Mouse (Mus musculus) lung, postnatal 0 days (tissue): ENCODE results near the gene Dgcr2. TPM values are rescaled to one million over a fixed set of nuclear protein-coding genes. Genes with fewer than 3 reads are reported as not detected.
A peak's percentile ranks its signal among the peaks of the same experiment; 100 is the strongest.

Experiments
- ATAC-seq: fragments of 200-750 bp; cut with Nextera tagmentation; 2 replicates; pipeline ENCODE4 v1.8.0; 2017; ENCODE audit warnings: moderate library complexity
- DNase-seq: peaks from one replicate; pipeline ENCODE4 v3.0.0-alpha.2; 2016; ENCODE audit warnings: low spot score
- H3K27ac ChIP-seq: fragments of 300-500 bp; sonication (generic); 2 replicates; pipeline ENCODE4 v1.5.1; 2014; ENCODE audit warnings: antibody characterized with exemption, mild to moderate bottlenecking, low read length, mixed read lengths
- H3K27me3 ChIP-seq: fragments of 300-500 bp; sonication (generic); replicated peaks from 2 replicates; pipeline ENCODE4 v1.6.1; 2014; ENCODE audit warnings: low read length, mixed read lengths; ENCODE audit not compliant: insufficient read depth
- H3K36me3 ChIP-seq: fragments of 300-500 bp; sonication (generic); 2 replicates; pipeline ENCODE4 v1.6.1; 2014; ENCODE audit warnings: low read length, mixed read lengths; ENCODE audit not compliant: insufficient read depth
- H3K4me1 ChIP-seq: fragments of 300-500 bp; sonication (generic); 2 replicates; pipeline ENCODE4 v1.6.1; 2014; ENCODE audit warnings: antibody characterized with exemption, low read depth, low read length, mixed read lengths; ENCODE audit not compliant: insufficient read depth
- H3K4me2 ChIP-seq: fragments of 300-500 bp; sonication (generic); replicated peaks from 2 replicates; pipeline ENCODE4 v1.6.1; 2014; ENCODE audit warnings: low read depth, mild to moderate bottlenecking, low read length, moderate library complexity, mixed read lengths
- H3K4me3 ChIP-seq: fragments of 300-500 bp; sonication (generic); 2 replicates; pipeline ENCODE4 v1.5.1; 2014; ENCODE audit warnings: low read depth, low read length
- H3K9ac ChIP-seq: fragments of 300-500 bp; sonication (generic); replicated peaks from 2 replicates; pipeline ENCODE4 v1.6.1; 2014; ENCODE audit warnings: low read depth, mild to moderate bottlenecking
- H3K9me3 ChIP-seq: fragments of 300-500 bp; sonication (generic); 2 replicates; pipeline ENCODE4 v1.6.1; 2016; ENCODE audit warnings: low read length, mixed read lengths
- CTCF ChIP-seq: IDR thresholded peaks from 2 replicates; pipeline ENCODE4 v1.5.1; 2016; ENCODE audit warnings: antibody characterized with exemption, mild to moderate bottlenecking
- EP300 ChIP-seq: IDR thresholded peaks from 2 replicates; pipeline ENCODE4 v1.6.1; 2016; ENCODE audit warnings: antibody characterized with exemption, mild to moderate bottlenecking, control low read depth
- WGBS: fragments of 180-500 bp; shearing (Covaris S2); extraction: QIAGEN DNeasy Blood & Tissue Kit; methylation state at CpG from one replicate; pipeline ENCODE4 v1.1.7; 2014; 5-methylcytosine and 5-hydroxymethylcytosine counted together
- polyA plus RNA-seq: library from polyadenylated mRNA; unstranded; fragments of >200 nt; fragmentation: Nextera tagmentation; extraction: Ambion mirVana; gene quantifications from 2 replicates; pipeline ENCODE4 v1.2.1, GENCODE M21; 2015

Gene Dgcr2
- polyA plus RNA-seq, 1 experiment from 2014 or later = 47.3 TPM

- no peak overlapping the region for H3K4me2 ChIP-seq
- H3K36me3 ChIP-seq = no peaks in the 10 kb centered on the region
- H3K4me3 ChIP-seq = no peak overlapping the region
- DNase-seq (peak; percentile 72), ATAC-seq (peak; percentile 44)
- no peak overlapping the region for H3K9ac ChIP-seq
- H3K27me3 ChIP-seq = peaks cover 10% of the 10 kb centered on the region; the same call in 1 of the 2 replicates
- 16% methylated on average over 7 of the region's 7 CpGs for WGBS
- H3K27ac ChIP-seq = no peak overlapping the region
- H3K9me3 ChIP-seq = no peaks in the 10 kb centered on the region
- H3K4me1 ChIP-seq = peaks cover 18% of the 10 kb centered on the region
- TF ChIP-seq CTCF (no peak), EP300 (no peak)
Measured at GRCm38 (mm10) chr16:17809711-17810110, 88.7 kb downstream of the Dgcr2 start.

DNA sequence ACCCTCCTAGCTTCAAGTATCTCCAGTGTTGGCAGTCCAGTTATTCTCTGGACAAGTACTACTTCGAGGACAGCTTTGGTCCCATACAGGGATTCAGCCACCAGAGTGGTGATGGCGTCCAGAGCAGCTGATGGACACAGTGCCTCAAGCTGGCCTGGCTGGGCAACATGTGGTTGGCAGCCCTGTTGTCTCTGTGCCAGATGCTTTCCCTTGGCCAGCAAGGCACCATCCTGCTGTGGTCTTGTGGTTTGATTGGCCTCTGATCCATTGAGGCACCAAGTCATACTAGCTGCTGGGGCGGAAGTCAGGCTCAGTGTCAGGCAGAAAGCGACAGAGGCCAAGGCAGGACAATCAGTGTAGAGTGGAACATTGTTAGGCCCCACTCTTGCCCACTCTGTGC lies 89.2 kb downstream of the Dgcr2 start:
- Histone ChIP-seq H3K9ac (no peak overlapping the region), H3K27me3 (peaks cover 13% of the 10 kb centered on the region; the same call in 1 of the 2 replicates), H3K4me2 (no peak overlapping the region), H3K36me3 (no peaks in the 10 kb centered on the region), H3K4me1 (peaks cover 24% of the 10 kb centered on the region), H3K9me3 (no peaks in the 10 kb centered on the region), H3K4me3 (no peak overlapping the region), H3K27ac (no peak overlapping the region)
- DNase-seq (no peak), ATAC-seq (no peak)
- TF ChIP-seq CTCF (no peak), EP300 (no peak)
- WGBS = 71% methylated on average over 4 of the region's 4 CpGs

- no peaks in the 10 kb centered on the region for H3K9me3 ChIP-seq
- peaks cover 32% of the 10 kb centered on the region for H3K4me1 ChIP-seq
- H3K9ac ChIP-seq = 0 out of 2 replicates have a peak overlapping the region, but pooled peaks have one; percentile 19
- peak overlapping the region; percentile 33 for H3K4me3 ChIP-seq
- peak overlapping the region; percentile 76 for H3K4me2 ChIP-seq
- no peak overlapping the region for H3K27ac ChIP-seq
- TF ChIP-seq EP300 (no peak), CTCF (no peak)
- 10% methylated on average over 32 of the region's 73 CpGs for WGBS
- H3K36me3 ChIP-seq = no peaks in the 10 kb centered on the region
- ATAC-seq (peak; percentile 77), DNase-seq (peak; percentile 84)
- H3K27me3 ChIP-seq = peaks cover 25% of the 10 kb centered on the region; the same call in 1 of the 2 replicates
Measured at GRCm38 (mm10) chr16:17807192-17808009, 91.0 kb downstream of the Dgcr2 start.

GRCm38 (mm10) chr16:17806581-17807191 lies 91.7 kb downstream of the Dgcr2 start:
- Histone ChIP-seq H3K27ac (no peak overlapping the region), H3K27me3 (peaks cover 30% of the 10 kb centered on the region), H3K9ac (0 out of 2 replicates have a peak overlapping the region, but pooled peaks have one; percentile 19), H3K4me2 (peak overlapping the region; percentile 76), H3K36me3 (no peaks in the 10 kb centered on the region), H3K4me1 (peaks cover 36% of the 10 kb centered on the region), H3K9me3 (no peaks in the 10 kb centered on the region), H3K4me3 (peak overlapping the region; percentile 33)
- TF ChIP-seq EP300 = no peak
- TF ChIP-seq CTCF = no peak
- DNase-seq (peak; percentile 41), ATAC-seq (no peak)
- WGBS = 14% methylated on average over 47 of the region's 50 CpGs

GRCm38 (mm10) chr16:17804982-17805381 lies 93.4 kb downstream of the Dgcr2 start:
- Histone ChIP-seq H3K4me2 (peak overlapping the region; percentile 42), H3K9ac (no peak overlapping the region), H3K27me3 (peaks cover 31% of the 10 kb centered on the region), H3K36me3 (no peaks in the 10 kb centered on the region), H3K4me1 (peaks cover 36% of the 10 kb centered on the region), H3K27ac (no peak overlapping the region), H3K4me3 (no peak overlapping the region), H3K9me3 (no peaks in the 10 kb centered on the region)
- no peak for ATAC-seq
- WGBS = 53% methylated on average over 6 of the region's 7 CpGs
- DNase-seq = no peak
- TF ChIP-seq CTCF (no peak), EP300 (no peak)

DNA sequence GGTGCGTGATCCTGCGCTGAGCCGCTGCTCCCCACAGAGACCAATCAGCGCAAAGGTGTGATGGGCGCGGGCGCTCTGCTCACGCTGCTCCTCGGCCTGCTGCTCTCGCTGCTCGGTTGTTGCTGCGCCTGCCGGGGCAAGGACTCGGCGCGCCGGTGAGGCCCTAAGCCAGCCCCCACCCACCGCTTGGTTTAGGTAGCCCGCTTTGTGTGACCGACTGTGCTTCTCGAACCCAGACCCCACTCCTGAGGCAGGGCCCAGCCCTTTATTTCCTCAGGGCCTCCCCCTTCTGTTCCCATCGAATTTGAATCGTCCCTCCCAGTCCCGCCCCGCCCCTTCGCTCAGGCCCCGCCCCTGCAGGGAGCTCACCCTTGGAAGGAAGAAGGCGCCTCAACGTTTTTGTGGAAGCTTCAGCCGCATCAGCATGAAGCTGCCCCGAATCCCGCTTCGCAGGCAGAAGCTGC lies 93.9 kb downstream of the Dgcr2 start:
- H3K36me3 ChIP-seq = no peaks in the 10 kb centered on the region
- peak overlapping the region; percentile 42 for H3K4me2 ChIP-seq
- ATAC-seq (peak; percentile 16), DNase-seq (peak; percentile 51)
- peak overlapping the region; percentile 14; the same call in 1 of the 2 replicates for H3K4me3 ChIP-seq
- peaks cover 33% of the 10 kb centered on the region for H3K27me3 ChIP-seq
- H3K4me1 ChIP-seq = peaks cover 36% of the 10 kb centered on the region
- WGBS = 11% methylated on average over 33 of the region's 33 CpGs
- no peak overlapping the region for H3K27ac ChIP-seq
- no peaks in the 10 kb centered on the region for H3K9me3 ChIP-seq
- H3K9ac ChIP-seq = no peak overlapping the region
- no peak for TF ChIP-seq CTCF
- TF ChIP-seq EP300 = no peak
